Mouse (Mus musculus) neural tube, embryonic 13.5 days (tissue): ENCODE results near the gene Trpt1. TPM values are rescaled to one million over a fixed set of nuclear protein-coding genes. Genes with fewer than 3 reads are reported as not detected.
A peak's percentile ranks its signal among the peaks of the same experiment; 100 is the strongest.

Experiments
- ATAC-seq: fragments of 200-750 bp; cut with Nextera tagmentation; 2 replicates; pipeline ENCODE4 v1.8.0; 2017; ENCODE audit warnings: low read depth, mild to moderate bottlenecking, moderate TSS enrichment, moderate library complexity
- H3K27ac ChIP-seq: fragments of 300-500 bp; sonication (generic); replicated peaks from 2 replicates; pipeline ENCODE4 v1.5.1; 2015; ENCODE audit warnings: moderate library complexity, mild to moderate bottlenecking, inconsistent platforms
- H3K27me3 ChIP-seq: fragments of 300-500 bp; sonication (generic); 2 replicates; pipeline ENCODE4 v1.6.1; 2015; ENCODE audit warnings: mild to moderate bottlenecking, inconsistent platforms
- H3K36me3 ChIP-seq: fragments of 300-500 bp; sonication (generic); 2 replicates; pipeline ENCODE4 v1.6.1; 2015; ENCODE audit warnings: mild to moderate bottlenecking, inconsistent platforms
- H3K4me1 ChIP-seq: fragments of 300-500 bp; sonication (generic); replicated peaks from 2 replicates; pipeline ENCODE4 v1.6.1; 2015; ENCODE audit warnings: inconsistent platforms
- H3K4me2 ChIP-seq: fragments of 300-500 bp; sonication (generic); 2 replicates; pipeline ENCODE4 v1.6.1; 2015; ENCODE audit warnings: inconsistent platforms, mild to moderate bottlenecking, moderate library complexity
- H3K4me3 ChIP-seq: fragments of 300-500 bp; sonication (generic); 2 replicates; pipeline ENCODE4 v1.5.1; 2015; ENCODE audit warnings: mild to moderate bottlenecking, inconsistent platforms
- H3K9ac ChIP-seq: fragments of 300-500 bp; sonication (generic); 2 replicates; pipeline ENCODE4 v1.6.1; 2015; ENCODE audit warnings: moderate library complexity, mild to moderate bottlenecking, inconsistent platforms
- H3K9me3 ChIP-seq: fragments of 300-500 bp; sonication (generic); 2 replicates; pipeline ENCODE4 v1.6.1; 2016; ENCODE audit warnings: inconsistent platforms
- WGBS: fragments of 180-500 bp; shearing (Covaris S2); methylation state at CpG from one replicate; pipeline ENCODE4 v1.1.7; 2015; 5-methylcytosine and 5-hydroxymethylcytosine counted together
- polyA plus RNA-seq: library from polyadenylated mRNA; unstranded; fragments of >200 nt; fragmentation: Nextera tagmentation; extraction: Ambion mirVana; gene quantifications from 2 replicates; pipeline ENCODE4 v1.2.1, GENCODE M21; 2015

Trpt1 gene
- polyA plus RNA-seq, 1 experiment from 2014 or later = 18.2 TPM

DNA sequence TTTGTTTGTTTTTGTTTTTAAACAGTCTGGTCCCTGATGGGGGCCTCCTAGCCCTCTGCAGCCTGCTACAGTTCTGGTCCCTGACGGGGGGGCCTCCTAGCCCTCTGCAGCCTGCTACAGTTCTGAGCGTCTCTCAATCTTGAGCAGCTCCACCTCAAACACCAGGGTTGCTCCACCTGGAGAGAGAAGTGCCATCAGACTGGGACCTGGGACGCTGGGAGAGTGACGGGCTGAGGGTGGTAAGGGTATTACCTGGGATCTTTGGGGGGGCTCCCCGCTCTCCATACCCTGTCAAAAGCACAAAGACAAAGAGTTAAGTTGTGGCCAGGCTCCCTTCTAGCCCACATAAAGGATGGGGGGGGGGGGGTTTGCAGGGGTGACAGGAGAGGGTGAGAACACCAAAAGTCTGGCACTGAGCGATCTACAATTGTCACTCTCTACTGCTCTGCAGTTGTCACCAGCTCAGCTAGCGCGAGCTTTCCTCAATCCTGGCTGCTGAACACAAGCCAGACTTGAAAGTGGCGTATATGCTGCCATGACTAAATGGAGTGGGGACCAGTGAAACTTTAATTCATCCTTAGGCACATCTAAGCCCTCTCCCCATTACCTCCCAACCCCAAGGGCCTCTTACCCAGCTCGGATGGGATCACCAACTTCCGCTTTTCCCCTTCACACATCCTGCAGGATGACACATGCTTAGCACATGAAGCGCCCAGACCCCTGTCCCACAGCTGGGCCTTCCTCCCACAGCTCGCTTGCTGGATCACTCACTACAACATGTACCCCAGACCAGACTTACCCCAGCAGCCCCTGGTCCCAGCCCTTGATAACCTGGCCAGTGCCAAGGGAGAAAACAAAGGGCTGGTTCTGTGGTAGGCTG is 17.9 kb upstream of the Trpt1 start:
- H3K27me3 ChIP-seq = no peaks in the 10 kb centered on the region
- peaks cover 29% of the 10 kb centered on the region for H3K36me3 ChIP-seq
- no peaks in the 10 kb centered on the region for H3K9me3 ChIP-seq
- H3K4me1 ChIP-seq = peaks cover 55% of the 10 kb centered on the region
- peak overlapping the region; percentile 63 for H3K4me3 ChIP-seq
- no peak for ATAC-seq
- H3K27ac ChIP-seq = peak overlapping the region; percentile 94
- H3K4me2 ChIP-seq = peak overlapping the region; percentile 92
- H3K9ac ChIP-seq = peak overlapping the region; percentile 73
- WGBS = 85% methylated on average over 13 of the region's 13 CpGs

DNA sequence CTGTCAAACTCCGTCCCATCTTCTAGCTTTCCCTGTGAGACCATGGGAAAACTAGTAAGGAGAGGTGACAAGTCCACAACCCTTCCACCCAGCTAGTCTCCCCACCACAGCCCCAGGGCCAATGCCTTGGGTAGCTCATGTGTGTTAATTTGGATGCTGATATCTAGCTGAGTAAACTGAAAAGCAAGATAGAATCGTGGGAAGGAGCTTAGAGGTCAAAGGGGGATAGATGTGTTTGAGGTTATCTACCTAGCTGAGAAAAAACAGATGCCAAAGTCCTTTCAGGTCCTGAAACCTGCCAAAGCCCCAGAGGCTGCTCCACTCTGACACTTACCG is 17.3 kb upstream of the Trpt1 start:
- peak overlapping the region; percentile 92 for H3K4me2 ChIP-seq
- peak overlapping the region; percentile 63 for H3K4me3 ChIP-seq
- H3K9me3 ChIP-seq = no peaks in the 10 kb centered on the region
- no peak for ATAC-seq
- H3K27ac ChIP-seq = peak overlapping the region; percentile 94
- H3K27me3 ChIP-seq = no peaks in the 10 kb centered on the region
- peaks cover 55% of the 10 kb centered on the region for H3K4me1 ChIP-seq
- 58% methylated on average over 3 of the region's 3 CpGs for WGBS
- peaks cover 33% of the 10 kb centered on the region for H3K36me3 ChIP-seq
- H3K9ac ChIP-seq = peak overlapping the region; percentile 73

DNA sequence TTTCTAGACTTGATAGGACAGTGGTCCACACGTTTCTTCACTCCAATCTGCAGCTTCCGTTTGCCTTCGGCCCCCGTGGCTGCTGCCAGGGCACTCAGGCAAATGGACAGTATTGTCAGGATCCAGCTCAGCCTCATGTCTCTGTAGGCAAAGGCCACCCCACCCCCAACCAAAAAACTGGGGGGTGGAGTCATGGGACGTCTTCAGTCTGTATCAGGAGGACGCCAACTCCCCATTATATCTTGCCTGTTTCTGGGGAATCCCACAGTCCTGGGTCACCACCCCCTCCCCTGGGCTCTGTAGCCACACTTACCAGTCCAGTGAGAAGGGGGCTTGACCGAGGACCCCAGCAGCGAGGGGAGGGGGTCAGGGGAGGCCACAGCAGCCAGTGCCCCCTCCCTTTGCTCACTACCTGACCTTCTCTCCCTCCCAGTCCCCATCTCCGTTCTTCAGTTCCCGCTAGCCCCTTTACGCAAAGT is 16.9 kb upstream of the Trpt1 start:
- Histone ChIP-seq H3K4me2 (peak overlapping the region; percentile 92), H3K4me3 (peak overlapping the region; percentile 63), H3K27ac (peak overlapping the region; percentile 94), H3K4me1 (peaks cover 50% of the 10 kb centered on the region), H3K36me3 (peaks cover 37% of the 10 kb centered on the region), H3K9ac (peak overlapping the region; percentile 73), H3K27me3 (no peaks in the 10 kb centered on the region), H3K9me3 (no peaks in the 10 kb centered on the region)
- ATAC-seq = no peak
- 12% methylated on average over 11 of the region's 11 CpGs for WGBS

DNA sequence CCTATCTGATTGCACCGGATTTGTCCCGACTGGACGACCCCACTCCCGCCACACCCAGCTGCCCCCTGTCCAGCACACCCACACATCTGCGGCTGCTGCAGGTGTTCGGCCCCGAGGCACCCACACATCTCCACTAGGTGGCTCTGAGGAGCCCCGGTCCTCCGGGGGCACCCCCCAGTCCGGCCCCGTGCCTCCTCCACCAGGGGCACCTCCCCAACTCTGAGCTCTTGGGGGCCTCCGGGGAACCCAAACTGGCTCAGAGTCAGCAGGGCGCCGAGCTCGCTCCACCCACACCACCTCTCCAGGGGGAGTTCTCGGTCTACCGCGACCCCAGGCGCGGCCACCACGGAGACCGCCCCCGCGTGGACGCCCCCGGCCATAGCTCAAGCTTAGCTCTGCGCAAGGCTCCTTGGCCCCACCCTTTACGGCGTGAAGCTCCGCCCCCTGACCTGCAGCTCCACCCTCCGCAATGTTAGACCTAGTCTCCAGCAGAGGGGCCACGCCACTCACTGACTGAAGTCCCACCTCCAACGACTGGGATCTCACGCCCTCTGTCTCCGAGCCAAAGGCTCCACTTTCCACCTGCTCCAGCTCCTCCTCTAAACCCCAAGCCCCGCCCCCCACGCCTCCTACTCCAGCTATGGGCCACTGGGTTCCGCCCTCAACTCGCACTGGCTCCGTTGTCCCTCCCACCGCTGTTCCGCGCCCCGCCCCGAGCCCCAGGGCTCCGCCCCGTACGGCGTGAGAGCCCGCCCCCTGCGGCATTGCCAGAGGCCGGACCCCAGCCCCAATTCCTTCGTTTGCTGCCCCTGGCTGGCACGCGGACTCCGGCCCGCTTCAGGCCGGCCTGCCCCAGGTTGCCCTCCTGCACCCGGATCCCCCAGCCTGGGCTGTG is 16.2 kb upstream of the Trpt1 start:
- H3K9me3 ChIP-seq = no peaks in the 10 kb centered on the region
- 2% methylated on average over 59 of the region's 59 CpGs for WGBS
- no peaks in the 10 kb centered on the region for H3K27me3 ChIP-seq
- H3K27ac ChIP-seq = peak overlapping the region; percentile 94
- peak overlapping the region; percentile 63 for H3K4me3 ChIP-seq
- peak overlapping the region; percentile 92 for H3K4me2 ChIP-seq
- H3K4me1 ChIP-seq = peaks cover 49% of the 10 kb centered on the region
- peaks cover 41% of the 10 kb centered on the region for H3K36me3 ChIP-seq
- peak overlapping the region; percentile 80 for H3K9ac ChIP-seq
- peak; percentile 88 for ATAC-seq

DNA sequence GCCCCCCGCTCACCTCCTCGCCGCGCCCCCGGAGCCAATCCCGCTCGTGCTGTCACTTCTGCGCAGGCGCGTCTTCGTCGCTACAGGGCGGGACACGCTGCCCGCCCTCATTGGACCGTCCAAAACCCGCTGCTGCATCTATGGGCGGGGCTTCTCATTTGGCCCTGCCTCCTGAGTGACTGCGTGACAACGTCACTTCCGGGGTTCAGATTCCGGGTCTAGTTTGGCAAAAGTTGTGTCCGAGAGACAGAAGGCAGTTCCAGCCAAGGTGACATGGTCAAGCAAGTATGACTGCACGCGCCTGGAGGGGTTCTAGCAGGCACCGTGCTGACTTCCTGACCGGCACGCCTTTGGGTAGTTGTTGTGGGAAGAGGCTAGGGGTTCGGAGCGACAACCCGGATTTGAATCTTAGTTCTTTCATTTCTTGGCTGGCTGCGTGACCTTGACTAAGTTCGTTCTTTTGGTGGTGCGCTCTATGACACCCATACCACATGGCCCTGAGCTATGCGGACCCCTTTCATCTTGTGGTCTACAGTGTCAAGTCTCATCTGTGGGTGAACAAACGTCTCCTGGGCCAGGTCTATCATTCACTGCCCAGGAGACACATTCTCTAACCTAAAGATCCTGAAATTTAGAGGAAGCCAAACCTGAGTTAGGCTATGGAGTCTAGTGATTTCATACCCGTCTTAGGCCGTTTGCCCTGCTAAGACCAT is 15.4 kb upstream of the Trpt1 start, which contains the start of gene Fkbp2:
Gene Fkbp2 (minus strand): TSS at position 121 of the 713 bp plus-strand sequence.
- ATAC-seq = peak; percentile 92
- Histone ChIP-seq H3K4me3 (peak within 1 kb of the TSS; percentile 63), H3K4me2 (peak within 1 kb of the TSS; percentile 92), H3K4me1 (peaks cover 49% of the 10 kb centered on the region), H3K36me3 (peaks cover 49% of the 10 kb centered on the region), H3K27me3 (no peaks in the 10 kb centered on the region), H3K9ac (peak within 1 kb of the TSS; percentile 80), H3K27ac (peak within 1 kb of the TSS; percentile 94), H3K9me3 (no peaks in the 10 kb centered on the region)
- WGBS = 2% methylated on average over 38 of the region's 38 CpGs

DNA sequence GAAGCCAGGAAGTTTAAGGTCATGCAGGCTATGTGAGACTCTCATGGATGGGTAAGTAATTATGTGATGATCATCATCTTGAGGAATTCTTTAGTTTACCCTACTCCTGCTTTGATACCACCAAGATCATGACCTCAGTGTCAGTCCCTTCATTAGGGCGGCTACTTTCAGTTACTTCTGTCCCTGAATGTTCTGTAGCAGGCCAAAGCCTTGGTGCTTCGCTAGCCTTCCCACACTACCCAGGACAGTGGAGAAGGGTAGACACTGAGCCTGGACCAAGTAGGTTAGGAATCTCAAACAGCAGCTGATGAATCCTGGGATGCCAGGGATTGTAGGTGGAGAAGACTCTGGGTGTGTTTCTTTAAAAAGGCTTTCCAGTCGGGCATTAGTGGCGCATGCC is 14.5 kb upstream of the Trpt1 start:
- peaks cover 50% of the 10 kb centered on the region for H3K36me3 ChIP-seq
- no peak for ATAC-seq
- no peaks in the 10 kb centered on the region for H3K9me3 ChIP-seq
- H3K27me3 ChIP-seq = no peaks in the 10 kb centered on the region
- H3K27ac ChIP-seq = no peak overlapping the region
- H3K9ac ChIP-seq = no peak overlapping the region
- H3K4me1 ChIP-seq = peaks cover 46% of the 10 kb centered on the region
- H3K4me2 ChIP-seq = peak overlapping the region; percentile 92; the same call in 1 of the 2 replicates
- 90% methylated on average over 4 of the region's 4 CpGs for WGBS
- peak overlapping the region; percentile 63; the same call in 1 of the 2 replicates for H3K4me3 ChIP-seq

DNA sequence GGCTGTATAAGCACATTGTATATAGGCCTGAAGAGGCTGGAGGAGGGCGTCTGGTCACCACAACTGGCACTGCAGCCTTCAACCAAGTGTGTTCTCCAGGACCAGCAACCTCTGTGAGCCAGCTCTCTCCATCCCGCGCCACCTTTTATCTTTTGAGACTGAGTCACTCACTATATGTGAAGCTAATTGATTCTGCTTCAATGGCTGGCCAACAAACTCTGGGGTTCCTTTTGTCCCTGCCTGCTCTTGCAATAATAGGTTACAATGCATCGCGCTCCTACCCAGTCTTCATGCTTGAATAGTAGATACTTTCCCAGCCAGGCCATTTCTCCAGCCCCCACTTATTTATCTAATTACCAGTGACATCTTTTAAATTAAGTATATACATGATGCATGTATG is 12.3 kb upstream of the Trpt1 start:
- H3K27ac ChIP-seq = 0 out of 2 replicates have a peak overlapping the region, but pooled peaks have one; percentile 4
- 39% methylated on average over 5 of the region's 5 CpGs for WGBS
- no peak for ATAC-seq
- H3K4me3 ChIP-seq = no peak overlapping the region
- H3K27me3 ChIP-seq = no peaks in the 10 kb centered on the region
- H3K4me1 ChIP-seq = peaks cover 41% of the 10 kb centered on the region
- no peak overlapping the region for H3K4me2 ChIP-seq
- H3K36me3 ChIP-seq = peaks cover 31% of the 10 kb centered on the region
- H3K9ac ChIP-seq = no peak overlapping the region
- no peaks in the 10 kb centered on the region for H3K9me3 ChIP-seq

DNA sequence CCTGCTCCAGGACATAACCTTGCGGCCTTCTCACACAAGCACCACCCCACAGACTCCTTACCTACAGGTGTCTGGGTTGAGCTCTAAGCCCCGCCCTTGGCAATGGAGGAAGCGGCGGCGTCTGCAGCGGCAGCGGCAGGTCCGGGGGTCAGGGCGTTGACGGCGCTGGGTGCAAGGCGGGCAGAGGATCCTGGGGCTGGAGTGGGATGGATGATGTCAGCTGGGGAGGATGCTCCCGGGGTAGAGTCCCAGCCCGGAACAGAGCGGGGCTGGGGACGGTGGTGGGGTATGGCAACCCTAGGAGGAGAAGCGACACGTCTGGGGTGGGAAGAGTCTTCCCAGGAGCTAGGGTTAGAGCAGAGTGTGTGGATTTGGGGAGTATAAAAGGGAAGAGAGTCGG is 10.6 kb upstream of the Trpt1 start:
- no peak overlapping the region for H3K4me3 ChIP-seq
- no peak overlapping the region for H3K27ac ChIP-seq
- no peaks in the 10 kb centered on the region for H3K27me3 ChIP-seq
- no peaks in the 10 kb centered on the region for H3K9me3 ChIP-seq
- H3K9ac ChIP-seq = no peak overlapping the region
- WGBS = 80% methylated on average over 19 of the region's 19 CpGs
- peaks cover 31% of the 10 kb centered on the region for H3K36me3 ChIP-seq
- H3K4me2 ChIP-seq = no peak overlapping the region
- peaks cover 31% of the 10 kb centered on the region for H3K4me1 ChIP-seq
- ATAC-seq = no peak

DNA sequence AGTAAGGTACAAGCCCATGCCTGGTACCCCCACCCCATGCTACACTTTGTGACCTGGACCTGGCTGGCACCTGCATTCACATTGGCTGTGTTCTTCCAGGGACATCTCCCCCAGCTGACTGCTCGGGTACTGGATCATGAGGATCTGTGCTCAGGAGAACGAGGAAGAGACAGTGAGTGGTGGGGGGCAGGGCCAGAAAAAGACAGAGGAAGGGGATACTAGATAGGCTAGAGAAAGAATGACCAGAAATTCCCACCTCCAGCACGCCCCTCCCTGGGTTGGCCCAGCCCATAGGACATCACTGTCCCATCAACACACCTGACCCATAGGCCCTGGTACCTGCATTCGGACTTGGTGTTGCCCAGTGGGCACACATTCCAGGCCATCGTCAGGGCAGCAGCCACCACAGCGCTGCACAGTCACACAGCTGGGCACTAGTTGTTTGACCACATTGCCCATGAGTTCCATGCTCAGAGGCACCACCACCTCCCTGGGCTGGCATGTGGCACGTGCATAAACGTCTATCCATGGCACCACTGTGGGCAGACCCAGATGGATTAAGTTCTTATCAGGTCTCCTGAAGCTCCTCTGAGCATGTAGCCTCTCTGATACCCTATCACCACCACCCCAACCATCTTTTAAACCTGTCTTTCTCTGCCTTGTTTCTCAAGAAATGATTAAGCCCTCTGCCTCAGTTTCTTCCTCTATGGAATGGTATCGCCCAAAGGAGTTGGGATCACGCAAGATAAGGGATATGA is 9.8 kb upstream of the Trpt1 start:
- H3K9ac ChIP-seq = peak overlapping the region; percentile 93
- H3K27me3 ChIP-seq = no peaks in the 10 kb centered on the region
- H3K27ac ChIP-seq = 0 out of 2 replicates have a peak overlapping the region, but pooled peaks have one; percentile 84
- 75% methylated on average over 10 of the region's 10 CpGs for WGBS
- H3K4me3 ChIP-seq = peak overlapping the region; percentile 78
- H3K9me3 ChIP-seq = no peaks in the 10 kb centered on the region
- H3K36me3 ChIP-seq = peaks cover 31% of the 10 kb centered on the region
- peak overlapping the region; percentile 87 for H3K4me2 ChIP-seq
- no peak for ATAC-seq
- peaks cover 25% of the 10 kb centered on the region for H3K4me1 ChIP-seq

DNA sequence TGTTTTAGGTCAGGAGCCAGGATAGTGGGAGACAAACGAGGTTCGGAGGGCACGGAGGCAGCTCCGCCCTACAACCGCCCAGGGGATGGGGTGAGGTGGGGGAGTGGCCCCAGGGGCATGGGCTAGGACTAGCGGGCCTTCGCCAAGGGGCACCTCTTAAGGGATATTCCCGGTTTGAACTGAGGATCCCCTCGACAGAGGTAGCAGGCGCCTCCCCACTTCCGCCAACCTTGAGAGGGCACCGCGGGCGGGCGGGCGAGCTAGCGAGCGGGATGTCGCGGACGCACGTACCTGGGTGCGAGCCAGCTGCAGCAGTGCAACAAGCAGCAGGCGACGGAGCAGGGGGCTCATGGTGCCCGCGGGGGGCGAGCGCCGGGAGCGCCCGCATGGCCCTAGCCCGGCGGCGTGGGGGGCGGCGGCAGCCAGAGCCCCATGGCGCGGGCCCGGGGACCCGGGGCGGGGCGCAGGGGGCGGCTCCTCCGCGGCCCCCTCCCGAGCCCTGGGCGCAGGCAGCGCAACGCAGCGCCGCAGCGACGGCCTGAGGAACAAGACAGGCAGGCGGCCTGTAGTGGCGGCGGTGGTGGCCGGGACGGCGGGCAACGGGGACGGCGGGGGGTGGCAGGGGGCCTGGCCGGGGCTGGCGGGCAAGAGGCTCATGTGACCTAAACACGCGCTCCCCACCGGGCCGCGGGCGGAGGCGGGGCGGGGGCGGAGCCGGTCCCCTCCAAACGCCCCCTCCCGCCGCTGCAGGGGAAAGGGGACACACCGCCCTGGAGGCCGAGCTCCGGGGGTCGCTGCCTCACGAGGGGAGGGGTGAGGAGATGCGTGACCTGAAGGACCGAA is 8.6 kb upstream of the Trpt1 start, which contains the start of gene Vegfb:
Gene Vegfb (minus strand): TSS at position 591 of the 843 bp plus-strand sequence.
- peak; percentile 45 for ATAC-seq
- Histone ChIP-seq H3K9ac (peak within 1 kb of the TSS; percentile 93), H3K4me2 (peak within 1 kb of the TSS; percentile 87), H3K36me3 (peaks cover 28% of the 10 kb centered on the region), H3K4me1 (peaks cover 30% of the 10 kb centered on the region), H3K27me3 (no peaks in the 10 kb centered on the region), H3K4me3 (peak within 1 kb of the TSS; percentile 78), H3K9me3 (no peaks in the 10 kb centered on the region), H3K27ac (peak within 1 kb of the TSS; percentile 84)
- WGBS = 1% methylated on average over 81 of the region's 85 CpGs
